In the genomic region with DNA sequence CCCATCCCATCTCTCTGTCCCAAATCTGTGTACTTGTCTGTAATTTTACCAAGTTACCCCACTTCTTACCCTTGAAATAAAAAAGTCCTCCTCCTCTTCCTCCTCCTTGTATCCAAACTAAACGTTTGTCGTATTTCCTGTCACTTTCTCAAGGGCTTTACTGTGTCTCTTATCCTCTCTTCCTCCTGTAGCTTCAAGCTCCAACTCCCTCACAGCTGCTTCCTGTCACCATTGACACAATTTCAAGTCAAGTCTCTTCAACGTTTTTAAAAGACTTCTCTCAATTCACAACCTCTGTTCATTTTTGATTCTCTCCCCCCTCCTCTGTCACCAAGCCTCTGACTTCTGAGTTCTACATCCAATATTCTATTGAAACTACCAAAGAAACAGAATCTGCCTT, we compare ENCODE assay signal across 9 mouse cellular contexts. TPM values are rescaled to one million over a fixed set of nuclear protein-coding genes. Genes with fewer than 3 reads are reported as not detected.
DNase-seq lines count a peak whose midpoint lies in the region; ATAC-seq and TF ChIP-seq lines count a peak whose summit lies in the region.
"Had no signal": no experiment of that assay in that cellular context is flagged by ENCODE, and none has a peak within 500 bp of the region (broad histone marks: within the 10 kb centered on the region; RNA-seq: fewer than 3 reads in every experiment).

A gene (minus strand): TSS at position 119 of the 400 bp plus-strand sequence.

- 30% methylated on average over 3 of the region's 3 CpGs for WGBS in kidney, embryonic 15.5 days
- WGBS in embryonic facial prominence, embryonic 14.5 days: 50% methylated on average over 3 of the region's 3 CpGs
- 73% methylated on average over 3 of the region's 3 CpGs for WGBS in hindbrain, embryonic 10.5 days

- DNase-seq in kidney, adult 8-10 months: no peak
- no peak for DNase-seq in embryonic facial prominence, embryonic 14.5 days (ENCODE audit: low spot score)
- DNase-seq in hindbrain, embryonic 10.5 days (ENCODE audit: low spot score): no peak
- DNase-seq in left cerebral cortex, adult 2 months (ENCODE audit: extremely low spot score in 1 of 2, low spot score in 2 of 2): no peak
- DNase-seq in cerebellum, postnatal 36 days: no peak
- DNase-seq in embryo, embryonic 11 days: no peak

- H3K9ac ChIP-seq in kidney, embryonic 15.5 days: no peak within 1 kb of the TSS
- H3K9ac ChIP-seq in embryonic facial prominence, embryonic 14.5 days (ENCODE audit: low read depth, low read length): no peak within 1 kb of the TSS
- H3K9ac ChIP-seq: neural tube, embryonic 12.5 days had no signal

- no peak within 1 kb of the TSS for H3K27ac ChIP-seq in kidney, embryonic 15.5 days
- H3K27ac ChIP-seq in embryonic facial prominence, embryonic 14.5 days (replicated peaks; ENCODE audit: low read depth, low read length): no peak within 1 kb of the TSS
- no peak within 1 kb of the TSS for H3K27ac ChIP-seq in hindbrain, embryonic 10.5 days
- H3K27ac ChIP-seq in left cerebral cortex, adult 2 months: no peak within 1 kb of the TSS
- H3K27ac ChIP-seq: neural tube, embryonic 12.5 days had no signal

- no peak for ATAC-seq in kidney, embryonic 15.5 days (replicated peaks; ENCODE audit: low FRiP score)
- no peak for ATAC-seq in embryonic facial prominence, embryonic 14.5 days (ENCODE audit: low read depth)
- ATAC-seq in monocyte, adult 5-6 weeks (replicated peaks; ENCODE audit: insufficient number of reproducible peaks, low FRiP score, low TSS enrichment, poor library complexity, severe bottlenecking): no peak

- no peaks in the 10 kb centered on the region for H3K36me3 ChIP-seq in kidney, embryonic 15.5 days
- no peaks in the 10 kb centered on the region for H3K36me3 ChIP-seq in embryonic facial prominence, embryonic 14.5 days (ENCODE audit: control insufficient read depth, insufficient read depth, low read length)
- no peaks in the 10 kb centered on the region for H3K36me3 ChIP-seq in hindbrain, embryonic 10.5 days
- H3K36me3 ChIP-seq: neural tube, embryonic 12.5 days had no signal

- H3K27me3 ChIP-seq in kidney, embryonic 15.5 days: no peaks in the 10 kb centered on the region
- H3K27me3 ChIP-seq in embryonic facial prominence, embryonic 14.5 days (replicated peaks; ENCODE audit: control insufficient read depth, insufficient read depth, low read length): no peaks in the 10 kb centered on the region
- H3K27me3 ChIP-seq in hindbrain, embryonic 10.5 days (ENCODE audit: insufficient read depth, poor library complexity, severe bottlenecking): no peaks in the 10 kb centered on the region
- H3K27me3 ChIP-seq: neural tube, embryonic 12.5 days had no signal

- no peaks in the 10 kb centered on the region for H3K9me3 ChIP-seq in kidney, embryonic 15.5 days (replicated peaks)
- H3K9me3 ChIP-seq in embryonic facial prominence, embryonic 14.5 days (ENCODE audit: control insufficient read depth, low read length): no peaks in the 10 kb centered on the region
- H3K9me3 ChIP-seq in hindbrain, embryonic 10.5 days: no peaks in the 10 kb centered on the region
- H3K9me3 ChIP-seq: neural tube, embryonic 12.5 days had no signal

- H3K4me3 ChIP-seq in kidney, embryonic 15.5 days (replicated peaks): no peak within 1 kb of the TSS
- no peak within 1 kb of the TSS for H3K4me3 ChIP-seq in embryonic facial prominence, embryonic 14.5 days (ENCODE audit: low read depth, low read length)
- H3K4me3 ChIP-seq in hindbrain, embryonic 10.5 days: no peak within 1 kb of the TSS
- no peak within 1 kb of the TSS for H3K4me3 ChIP-seq in left cerebral cortex, adult 2 months
- H3K4me3 ChIP-seq: neural tube, embryonic 12.5 days had no signal

- H3K4me2 ChIP-seq in kidney, embryonic 15.5 days: no peak within 1 kb of the TSS
- H3K4me2 ChIP-seq in embryonic facial prominence, embryonic 14.5 days (ENCODE audit: low read depth, low read length): no peak within 1 kb of the TSS
- H3K4me2 ChIP-seq: neural tube, embryonic 12.5 days had no signal

- no peaks in the 10 kb centered on the region for H3K4me1 ChIP-seq in kidney, embryonic 15.5 days
- H3K4me1 ChIP-seq in embryonic facial prominence, embryonic 14.5 days (ENCODE audit: control insufficient read depth, insufficient read depth, low read length): no peaks in the 10 kb centered on the region
- no peaks in the 10 kb centered on the region for H3K4me1 ChIP-seq in hindbrain, embryonic 10.5 days (replicated peaks)
- H3K4me1 ChIP-seq: neural tube, embryonic 12.5 days had no signal

- no peak for TF ChIP-seq CTCF in left cerebral cortex, adult 2 months (IDR thresholded peaks at IDR 0.05)

- intact Hi-C loops in left cerebral cortex, adult 2 months (cut with DNase I): no loop called here

RNA-seq across cellular contexts. Expression of the gene that starts here (rescaled TPM):
- polyA plus RNA-seq in kidney, embryonic 15.5 days (2015; fragmentation: Nextera tagmentation; extraction: Ambion mirVana): 12.4 and 12.5 TPM in 2 replicates
- 28.4 and 33.8 TPM in 2 replicates for polyA plus RNA-seq in embryonic facial prominence, embryonic 14.5 days (2014; fragmentation: Nextera tagmentation; extraction: Ambion mirVana)
- 6.7 and 10.9 TPM in 2 replicates for polyA plus RNA-seq in hindbrain, embryonic 10.5 days (2016; fragmentation: Nextera tagmentation; extraction: Ambion mirVana)
- total RNA-seq in monocyte, adult 5-6 weeks (2017): 13.5 to 19.0 TPM (median 13.8 TPM) in 3 replicates
- 1 to 10 TPM; 2.8 to 4.9 TPM for total RNA-seq in left cerebral cortex, adult 2 months (2021)
